8 mouse cellular contexts compared by ENCODE assay signal in the genomic region with DNA sequence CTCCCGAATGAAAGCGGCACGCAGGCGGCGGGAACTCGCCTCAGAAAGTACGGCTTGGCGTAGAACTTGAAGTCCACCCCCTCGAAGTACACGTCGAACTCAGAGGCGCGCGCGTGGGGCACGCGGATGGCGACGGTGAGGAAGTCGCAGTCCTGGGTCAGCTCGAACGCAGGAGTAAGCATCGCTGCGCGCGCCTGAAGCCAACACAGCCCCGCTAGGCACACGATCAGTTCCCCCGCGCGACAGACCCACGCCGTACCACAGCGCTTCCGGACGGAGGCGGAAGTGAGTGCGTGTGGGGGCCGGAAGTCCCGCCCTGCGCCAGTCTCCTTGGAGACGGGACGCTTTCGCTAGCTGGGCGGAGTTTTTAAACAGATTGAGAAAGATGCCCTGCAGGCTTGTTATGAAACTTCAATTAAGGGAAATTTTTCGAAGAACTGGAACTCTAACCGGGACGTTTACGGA. TPM values are rescaled to one million over a fixed set of nuclear protein-coding genes. Genes with fewer than 3 reads are reported as not detected.
DNase-seq lines count a peak whose midpoint lies in the region; ATAC-seq and TF ChIP-seq lines count a peak whose summit lies in the region.

A gene (minus strand): TSS at position 278 of the 465 bp plus-strand sequence.

- TF ChIP-seq EP300 in heart, adult 2 months (IDR thresholded peaks at IDR 0.05; ENCODE audit: insufficient read depth, low read depth, low read length): no peak

- ATAC-seq in embryonic facial prominence, embryonic 14.5 days (ENCODE audit: low read depth): peak; percentile 93
- peak; percentile 91 for ATAC-seq in limb, embryonic 13.5 days (ENCODE audit: low FRiP score, low read depth)
- peak; percentile 95 for ATAC-seq in midbrain, embryonic 16.5 days

- TF ChIP-seq POLR2A in heart, adult 2 months (IDR thresholded peaks at IDR 0.05; ENCODE audit: insufficient read depth, low read depth, low read length): peak; percentile 63

- intact Hi-C loops in heart, adult 2 months (cut with DNase I): loop anchor here (10.0 kb wide), 1 partner anchor 594 kb away; no protein-coding TSS in a partner anchor

- DNase-seq in 3T3-L1 (ENCODE audit: low read depth, low spot score): peak; percentile 93
- DNase-seq in adrenal gland, postnatal 4 days (ENCODE audit: low spot score in 2 of 2): peak; percentile 62 to 66
- peak; percentile 93 for DNase-seq in embryonic facial prominence, embryonic 14.5 days (ENCODE audit: low spot score)
- DNase-seq in heart, adult 2 months: peak; percentile 90 to 92
- DNase-seq in kidney, adult 8-10 months: peak; percentile 85 to 90
- peak; percentile 75 to 91 for DNase-seq in spleen, postnatal 10 days (ENCODE audit: low spot score in 2 of 2)

- H3K27ac ChIP-seq in embryonic facial prominence, embryonic 14.5 days (replicated peaks; ENCODE audit: low read depth, low read length): no peak within 1 kb of the TSS
- peak within 1 kb of the TSS; percentile 50 for H3K27ac ChIP-seq in heart, adult 2 months
- no peak within 1 kb of the TSS for H3K27ac ChIP-seq in limb, embryonic 13.5 days
- peak within 1 kb of the TSS; percentile 50 for H3K27ac ChIP-seq in midbrain, embryonic 16.5 days (ENCODE audit: low read length)

- no peaks in the 10 kb centered on the region for H3K9me3 ChIP-seq in embryonic facial prominence, embryonic 14.5 days (ENCODE audit: control insufficient read depth, low read length)
- H3K9me3 ChIP-seq in limb, embryonic 13.5 days: no peaks in the 10 kb centered on the region
- no peaks in the 10 kb centered on the region for H3K9me3 ChIP-seq in midbrain, embryonic 16.5 days (replicated peaks; ENCODE audit: control insufficient read depth, low read length, poor library complexity, severe bottlenecking)

- H3K79me2 ChIP-seq in heart, adult 2 months (replicated peaks; ENCODE audit: control insufficient read depth, insufficient read depth, low read length): no peaks in the 10 kb centered on the region

- under 1% methylated on average over 38 of the region's 49 CpGs for WGBS in embryonic facial prominence, embryonic 14.5 days
- under 1% methylated on average over 49 of the region's 49 CpGs for WGBS in heart, adult 2 months
- WGBS in limb, embryonic 13.5 days: under 1% methylated on average over 49 of the region's 49 CpGs
- under 1% methylated on average over 49 of the region's 49 CpGs for WGBS in midbrain, embryonic 16.5 days

- no peaks in the 10 kb centered on the region for H3K36me3 ChIP-seq in embryonic facial prominence, embryonic 14.5 days (ENCODE audit: control insufficient read depth, insufficient read depth, low read length)
- H3K36me3 ChIP-seq in heart, adult 2 months (ENCODE audit: control insufficient read depth, insufficient read depth, low read length): no peaks in the 10 kb centered on the region
- H3K36me3 ChIP-seq in limb, embryonic 13.5 days: no peaks in the 10 kb centered on the region
- no peaks in the 10 kb centered on the region for H3K36me3 ChIP-seq in midbrain, embryonic 16.5 days (ENCODE audit: control insufficient read depth, insufficient read depth, low read length)

- no peaks in the 10 kb centered on the region for H3K27me3 ChIP-seq in embryonic facial prominence, embryonic 14.5 days (replicated peaks; ENCODE audit: control insufficient read depth, insufficient read depth, low read length)
- no peaks in the 10 kb centered on the region for H3K27me3 ChIP-seq in heart, adult 2 months (ENCODE audit: control insufficient read depth, insufficient read depth, low read length)
- 0 out of 2 replicates have a peak, but pooled peaks cover 9% of the 10 kb centered on the region for H3K27me3 ChIP-seq in limb, embryonic 13.5 days
- H3K27me3 ChIP-seq in midbrain, embryonic 16.5 days (ENCODE audit: control insufficient read depth, insufficient read depth, low read depth, low read length): peaks cover 7% of the 10 kb centered on the region

- H3K4me2 ChIP-seq in embryonic facial prominence, embryonic 14.5 days (ENCODE audit: low read depth, low read length): peak within 1 kb of the TSS; percentile 92
- peak within 1 kb of the TSS; percentile 96 for H3K4me2 ChIP-seq in limb, embryonic 13.5 days (replicated peaks)
- peak within 1 kb of the TSS; percentile 96 for H3K4me2 ChIP-seq in midbrain, embryonic 16.5 days (ENCODE audit: low read length)

- peak within 1 kb of the TSS; percentile 94 for H3K4me3 ChIP-seq in embryonic facial prominence, embryonic 14.5 days (ENCODE audit: low read depth, low read length)
- H3K4me3 ChIP-seq in heart, adult 2 months: peak within 1 kb of the TSS; percentile 86
- peak within 1 kb of the TSS; percentile 83 for H3K4me3 ChIP-seq in limb, embryonic 13.5 days
- peak within 1 kb of the TSS; percentile 86 for H3K4me3 ChIP-seq in midbrain, embryonic 16.5 days (ENCODE audit: low read depth, low read length)

- peaks cover 4% of the 10 kb centered on the region; the same call in 1 of the 2 replicates for H3K4me1 ChIP-seq in embryonic facial prominence, embryonic 14.5 days (ENCODE audit: control insufficient read depth, insufficient read depth, low read length)
- peaks cover 3% of the 10 kb centered on the region for H3K4me1 ChIP-seq in heart, adult 2 months (ENCODE audit: control insufficient read depth, insufficient read depth, low read length)
- peaks cover 14% of the 10 kb centered on the region for H3K4me1 ChIP-seq in limb, embryonic 13.5 days
- peaks cover 10% of the 10 kb centered on the region for H3K4me1 ChIP-seq in midbrain, embryonic 16.5 days (ENCODE audit: control insufficient read depth, insufficient read depth, low read length)

- H3K9ac ChIP-seq in embryonic facial prominence, embryonic 14.5 days (ENCODE audit: low read depth, low read length): peak within 1 kb of the TSS; percentile 77
- H3K9ac ChIP-seq in heart, adult 2 months (ENCODE audit: low read depth, low read length): peak within 1 kb of the TSS; percentile 58
- peak within 1 kb of the TSS; percentile 77 for H3K9ac ChIP-seq in limb, embryonic 13.5 days
- peak within 1 kb of the TSS; percentile 60 for H3K9ac ChIP-seq in midbrain, embryonic 16.5 days (ENCODE audit: low read depth, low read length)

- peak; percentile 55 for TF ChIP-seq CTCF in heart, adult 2 months (IDR thresholded peaks at IDR 0.05)

RNA-seq across cellular contexts. Expression of the gene that starts here (rescaled TPM):
- total RNA-seq in adrenal gland, postnatal 4 days (2021): 10 to 100 TPM; 11.4 to 11.8 TPM
- 12.5 and 14.2 TPM in 2 replicates for polyA plus RNA-seq in embryonic facial prominence, embryonic 14.5 days (2014; fragmentation: Nextera tagmentation; extraction: Ambion mirVana)
- 1 to 10 TPM; 3.3 to 3.6 TPM for total RNA-seq in heart, adult 2 months (2021)
- 2.0 and 2.6 TPM in 2 replicates for polyA plus RNA-seq in heart, adult 2 months (2012; rRNA removed)
- polyA plus RNA-seq in limb, embryonic 13.5 days (2015; fragmentation: Nextera tagmentation; extraction: Ambion mirVana): 17.5 and 18.6 TPM in 2 replicates
- 9.7 and 10.2 TPM in 2 replicates for polyA plus RNA-seq in midbrain, embryonic 16.5 days (2015; fragmentation: Nextera tagmentation; extraction: Ambion mirVana)

Comparison
In these comparisons a context has a peak if more than half of its experiments do, and no peak if none do; other contexts are left out.
1. H3K27ac ChIP-seq: peak in heart, adult 2 months (single experiment) and midbrain, embryonic 16.5 days (single experiment); none in embryonic facial prominence, embryonic 14.5 days (single experiment) and limb, embryonic 13.5 days (single experiment).
2. Peak in every context shown above with its lines, with median percentiles within 50 percentile points of each other: DNase-seq, ATAC-seq, H3K4me2 ChIP-seq, H3K4me3 ChIP-seq and H3K9ac ChIP-seq.